Mouse (Mus musculus) forebrain, postnatal 0 days (tissue): Measurements from ENCODE around the gene Olfm4. TPM values are rescaled to one million over a fixed set of nuclear protein-coding genes. Genes with fewer than 3 reads are reported as not detected.

Experiments used
- ATAC-seq: fragments of 200-750 bp; cut with Nextera tagmentation; 2 replicates; pipeline ENCODE4 v1.8.0; 2017; ENCODE audit warnings: mild to moderate bottlenecking, moderate library complexity
- DNase-seq: peaks from one replicate; pipeline ENCODE4 v3.0.0-alpha.2; 2015
- H3K27ac ChIP-seq: fragments of 300-500 bp; sonication (generic); 2 replicates; pipeline ENCODE4 v1.5.1; 2014; ENCODE audit warnings: low read depth, mild to moderate bottlenecking, antibody characterized with exemption, low read length, moderate library complexity, mixed read lengths
- H3K27me3 ChIP-seq: fragments of 300-500 bp; sonication (generic); 2 replicates; pipeline ENCODE4 v1.6.1; 2014; ENCODE audit warnings: mild to moderate bottlenecking, low read length, mixed read lengths; ENCODE audit not compliant: insufficient read depth
- H3K36me3 ChIP-seq: fragments of 300-500 bp; sonication (generic); 2 replicates; pipeline ENCODE4 v1.6.1; 2014; ENCODE audit warnings: mild to moderate bottlenecking, moderate library complexity; ENCODE audit not compliant: insufficient read depth
- H3K4me1 ChIP-seq: fragments of 300-500 bp; sonication (generic); 2 replicates; pipeline ENCODE4 v1.6.1; 2014; ENCODE audit warnings: antibody characterized with exemption; ENCODE audit not compliant: insufficient read depth
- H3K4me2 ChIP-seq: fragments of 300-500 bp; sonication (generic); 2 replicates; pipeline ENCODE4 v1.6.1; 2014; ENCODE audit warnings: low read depth, mild to moderate bottlenecking, moderate library complexity
- H3K4me3 ChIP-seq: fragments of 300-500 bp; sonication (generic); 2 replicates; pipeline ENCODE4 v1.5.1; 2014; ENCODE audit warnings: low read depth, low read length, mixed read lengths
- H3K9ac ChIP-seq: fragments of 300-500 bp; sonication (generic); 2 replicates; pipeline ENCODE4 v1.6.1; 2014; ENCODE audit warnings: mild to moderate bottlenecking
- H3K9me3 ChIP-seq: fragments of 300-500 bp; sonication (generic); 2 replicates; pipeline ENCODE4 v1.6.1; 2016; ENCODE audit warnings: low read length
- CTCF ChIP-seq: sonication (generic); IDR thresholded peaks from 2 replicates; pipeline ENCODE4 v1.5.1; 2016; ENCODE audit warnings: antibody characterized with exemption, control low read depth, low read depth
- WGBS: fragments of 180-500 bp; shearing (Covaris S2); extraction: QIAGEN DNeasy Blood & Tissue Kit; methylation state at CpG from one replicate; pipeline ENCODE4 v1.1.7; 2014; 5-methylcytosine and 5-hydroxymethylcytosine counted together
- polyA plus RNA-seq: library from polyadenylated mRNA; unstranded; fragments of >200 nt; fragmentation: Nextera tagmentation; extraction: Ambion mirVana; gene quantifications from 2 replicates; pipeline ENCODE4 v1.2.1, GENCODE M21; 2015
- total RNA-seq: library from RNA; depleted of rRNA; stranded (reverse); fragments of >200 nt; gene quantifications from 2 replicates; pipeline ENCODE4 v1.2.3, GENCODE M21; 2014

Gene Olfm4
- total and polyA plus RNA-seq, 2 experiments from 2014 or later = 2.3 to 2.5 TPM

GRCm38 (mm10) chr14:79961602-79962001 is 22.3 kb upstream of the Olfm4 start:
- ATAC-seq = no peak
- no peaks in the 10 kb centered on the region for H3K36me3 ChIP-seq
- TF ChIP-seq CTCF = no peak
- H3K4me2 ChIP-seq = no peak overlapping the region
- 67% methylated on average over 2 of the region's 2 CpGs for whole genome bisulfite sequencing
- H3K9me3 ChIP-seq = no peaks in the 10 kb centered on the region
- H3K9ac ChIP-seq = no peak overlapping the region
- no peaks in the 10 kb centered on the region for H3K4me1 ChIP-seq
- no peaks in the 10 kb centered on the region for H3K27me3 ChIP-seq
- no peak overlapping the region for H3K27ac ChIP-seq
- DNase-seq = no peak
- no peak overlapping the region for H3K4me3 ChIP-seq

GRCm38 (mm10) chr14:79970165-79970564 is 13.7 kb upstream of the Olfm4 start:
- H3K4me1 ChIP-seq = no peaks in the 10 kb centered on the region
- no peak overlapping the region for H3K4me3 ChIP-seq
- H3K27ac ChIP-seq = no peak overlapping the region
- WGBS = 32% methylated on average over 3 of the region's 3 CpGs
- TF ChIP-seq CTCF = no peak
- H3K36me3 ChIP-seq = no peaks in the 10 kb centered on the region
- no peaks in the 10 kb centered on the region for H3K9me3 ChIP-seq
- no peaks in the 10 kb centered on the region for H3K27me3 ChIP-seq
- DNase-seq (peak; percentile 56), ATAC-seq (peak; percentile 82)
- no peak overlapping the region for H3K9ac ChIP-seq
- H3K4me2 ChIP-seq = no peak overlapping the region

- Histone ChIP-seq H3K9ac (no peak overlapping the region), H3K4me1 (no peaks in the 10 kb centered on the region), H3K4me3 (no peak overlapping the region), H3K9me3 (no peaks in the 10 kb centered on the region), H3K27me3 (no peaks in the 10 kb centered on the region), H3K36me3 (no peaks in the 10 kb centered on the region), H3K4me2 (no peak overlapping the region), H3K27ac (no peak overlapping the region)
- ATAC-seq = no peak
- 40% methylated on average over 14 of the region's 14 CpGs for WGBS
- no peak for TF ChIP-seq CTCF
- no peak for DNase-seq
Measured at GRCm38 (mm10) chr14:79970928-79971738, 12.7 kb upstream of the Olfm4 start.

- H3K27me3 ChIP-seq = no peaks in the 10 kb centered on the region
- no peak overlapping the region for H3K4me3 ChIP-seq
- no peak overlapping the region for H3K27ac ChIP-seq
- ATAC-seq = no peak
- DNase-seq = no peak
- no peak overlapping the region for H3K9ac ChIP-seq
- TF ChIP-seq CTCF = no peak
- no peak overlapping the region for H3K4me2 ChIP-seq
- H3K4me1 ChIP-seq = no peaks in the 10 kb centered on the region
- H3K36me3 ChIP-seq = no peaks in the 10 kb centered on the region
- no peaks in the 10 kb centered on the region for H3K9me3 ChIP-seq
- WGBS = 90% methylated on average over 4 of the region's 4 CpGs
Measured at GRCm38 (mm10) chr14:79981437-79981836, 2.4 kb upstream of the Olfm4 start.

- Histone ChIP-seq H3K27me3 (no peaks in the 10 kb centered on the region), H3K36me3 (no peaks in the 10 kb centered on the region), H3K27ac (no peak overlapping the region), H3K4me2 (no peak overlapping the region), H3K4me3 (no peak overlapping the region), H3K9me3 (no peaks in the 10 kb centered on the region), H3K9ac (no peak overlapping the region), H3K4me1 (no peaks in the 10 kb centered on the region)
- TF ChIP-seq CTCF = no peak
- 74% methylated on average over 7 of the region's 7 CpGs for WGBS
- no peak for DNase-seq
- no peak for ATAC-seq
Measured at GRCm38 (mm10) chr14:79985137-79985670, 1.3 kb downstream of the Olfm4 start.

- no peaks in the 10 kb centered on the region for H3K9me3 ChIP-seq
- no peaks in the 10 kb centered on the region for H3K27me3 ChIP-seq
- no peaks in the 10 kb centered on the region for H3K4me1 ChIP-seq
- ATAC-seq (no peak), DNase-seq (no peak)
- no peak overlapping the region for H3K4me2 ChIP-seq
- TF ChIP-seq CTCF = no peak
- H3K4me3 ChIP-seq = no peak overlapping the region
- H3K27ac ChIP-seq = no peak overlapping the region
- no peaks in the 10 kb centered on the region for H3K36me3 ChIP-seq
- WGBS = 87% methylated on average over 2 of the region's 2 CpGs
- H3K9ac ChIP-seq = no peak overlapping the region
Measured at GRCm38 (mm10) chr14:79985696-79986095, 1.8 kb downstream of the Olfm4 start.

GRCm38 (mm10) chr14:79986831-79987230 is 3.0 kb downstream of the Olfm4 start:
- Histone ChIP-seq H3K27me3 (no peaks in the 10 kb centered on the region), H3K9me3 (no peaks in the 10 kb centered on the region), H3K4me1 (no peaks in the 10 kb centered on the region), H3K27ac (no peak overlapping the region), H3K9ac (no peak overlapping the region), H3K4me2 (no peak overlapping the region), H3K4me3 (no peak overlapping the region), H3K36me3 (no peaks in the 10 kb centered on the region)
- TF ChIP-seq CTCF = no peak
- DNase-seq = no peak
- ATAC-seq = no peak
- 61% methylated on average over 8 of the region's 8 CpGs for WGBS
